Mouse (Mus musculus) limb, embryonic 14.5 days (tissue): ENCODE measurements at regions not wholly inside any gene's neighbourhood (a gene's known extent, or its start where the extent isn't known, plus 50 kb on each side); places are given as distances from the start of the nearest gene placed in this dataset.

Source experiments
- ATAC-seq: fragments of 200-750 bp; cut with Nextera tagmentation; 2 replicates; pipeline ENCODE4 v1.8.0; 2017; ENCODE audit warnings: low read depth, moderate number of reproducible peaks, moderate TSS enrichment; ENCODE audit not compliant: low FRiP score
- DNase-seq: peaks from one replicate; pipeline ENCODE4 v3.0.0-alpha.2; 2015; ENCODE audit warnings: low spot score
- H3K27ac ChIP-seq: fragments of 300-500 bp; sonication (generic); replicated peaks from 2 replicates; pipeline ENCODE4 v1.5.1; 2014; ENCODE audit warnings: low read depth, mild to moderate bottlenecking, low read length, moderate library complexity, mixed read lengths
- H3K27me3 ChIP-seq: fragments of 300-500 bp; sonication (generic); 2 replicates; pipeline ENCODE4 v1.6.1; 2014; ENCODE audit warnings: low read length, mixed read lengths; ENCODE audit not compliant: control insufficient read depth, insufficient read depth
- H3K36me3 ChIP-seq: fragments of 300-500 bp; sonication (generic); 2 replicates; pipeline ENCODE4 v1.6.1; 2014; ENCODE audit warnings: mild to moderate bottlenecking, low read length, moderate library complexity, mixed read lengths; ENCODE audit not compliant: control insufficient read depth, insufficient read depth
- H3K4me1 ChIP-seq: fragments of 300-500 bp; sonication (generic); 2 replicates; pipeline ENCODE4 v1.6.1; 2014; ENCODE audit warnings: antibody characterized with exemption, low read length, mixed read lengths; ENCODE audit not compliant: control insufficient read depth, insufficient read depth
- H3K4me2 ChIP-seq: fragments of 300-500 bp; sonication (generic); replicated peaks from 2 replicates; pipeline ENCODE4 v1.6.1; 2014; ENCODE audit warnings: low read depth, mild to moderate bottlenecking, low read length, moderate library complexity; ENCODE audit not compliant: severe bottlenecking
- H3K4me3 ChIP-seq: fragments of 300-500 bp; sonication (generic); replicated peaks from 2 replicates; pipeline ENCODE4 v1.5.1; 2014; ENCODE audit warnings: low read length
- H3K9ac ChIP-seq: fragments of 300-500 bp; sonication (generic); 2 replicates; pipeline ENCODE4 v1.6.1; 2014; ENCODE audit warnings: mild to moderate bottlenecking, low read depth, low read length, moderate library complexity; ENCODE audit not compliant: severe bottlenecking
- H3K9me3 ChIP-seq: fragments of 300-500 bp; sonication (generic); 2 replicates; pipeline ENCODE4 v1.6.1; 2016; ENCODE audit warnings: low read length; ENCODE audit not compliant: control insufficient read depth
- POLR2A ChIP-seq: fragments of 200-500 bp; IDR thresholded peaks from 2 replicates; pipeline ENCODE4 v1.8.0; 2012; ENCODE audit warnings: inconsistent platforms, mild to moderate bottlenecking, moderate library complexity, borderline replicate concordance; ENCODE audit not compliant: insufficient read depth, insufficient read length; ENCODE audit errors: extremely low read depth
- WGBS: fragments of 180-500 bp; shearing (Covaris S2); extraction: QIAGEN DNeasy Blood & Tissue Kit; methylation state at CpG from one replicate; pipeline ENCODE4 v1.1.7; 2014; 5-methylcytosine and 5-hydroxymethylcytosine counted together

DNA sequence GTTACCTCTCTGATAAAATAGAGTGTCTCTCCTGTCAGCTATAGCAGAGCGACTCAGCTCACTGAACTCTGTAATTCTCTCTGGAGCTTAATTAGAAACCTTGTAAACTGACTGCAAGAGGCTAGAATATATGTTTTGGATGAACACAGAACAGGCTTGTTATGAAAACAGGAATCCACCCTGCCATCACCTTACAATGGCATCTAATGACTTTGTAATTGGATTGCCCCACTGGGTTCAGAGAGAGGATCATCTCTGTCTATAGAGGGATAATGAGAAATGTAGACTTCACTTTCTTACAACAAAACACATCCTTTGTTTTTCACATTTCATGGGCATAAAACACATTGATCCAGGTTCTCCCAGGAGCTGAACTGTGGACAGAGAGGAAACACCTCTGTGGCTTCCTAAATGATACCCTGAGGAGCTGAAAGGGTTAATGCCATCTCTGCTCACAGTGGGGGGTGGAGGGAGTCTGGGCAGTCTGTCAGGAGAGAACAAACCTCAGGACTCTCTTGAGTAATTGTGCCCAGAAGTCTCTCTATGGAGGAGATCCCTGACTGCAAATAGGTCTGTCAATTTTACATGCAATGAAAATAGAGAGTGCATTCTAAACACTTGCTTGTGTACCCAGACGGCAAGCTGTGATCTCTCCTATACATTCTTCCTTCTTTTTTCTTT is 571.9 kb downstream of the Ttll7 start:
- no peak overlapping the region for H3K9ac ChIP-seq
- no peak overlapping the region for H3K27ac ChIP-seq
- H3K4me2 ChIP-seq = no peak overlapping the region
- H3K27me3 ChIP-seq = no peaks in the 10 kb centered on the region
- WGBS = 25% methylated on average over 2 of the region's 2 CpGs
- no peaks in the 10 kb centered on the region for H3K36me3 ChIP-seq
- DNase-seq (no peak), ATAC-seq (no peak)
- no peak overlapping the region for H3K4me3 ChIP-seq
- no peaks in the 10 kb centered on the region for H3K9me3 ChIP-seq
- no peak for TF ChIP-seq POLR2A
- peaks cover 9% of the 10 kb centered on the region; the same call in 1 of the 2 replicates for H3K4me1 ChIP-seq

DNA sequence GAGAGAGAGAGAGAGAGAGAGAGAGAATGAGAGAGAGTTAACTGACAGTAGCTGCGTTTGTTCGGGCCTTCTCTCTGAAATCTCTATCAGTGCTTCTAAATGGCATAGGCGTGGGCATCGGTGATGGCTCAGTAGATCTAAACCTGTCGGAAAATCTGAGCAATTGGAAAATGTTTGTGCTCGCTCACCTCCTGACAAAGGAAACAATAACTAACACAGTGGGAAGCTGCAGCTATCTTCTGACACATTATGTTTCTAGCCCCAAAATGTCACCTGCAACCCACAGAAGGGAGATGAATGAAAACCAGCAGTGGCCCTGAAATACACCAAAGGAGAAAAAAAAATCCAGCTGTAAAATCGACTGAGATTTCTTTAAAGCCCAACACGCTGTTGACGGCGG is 576.7 kb downstream of the Ttll7 start:
- no peak overlapping the region for H3K4me2 ChIP-seq
- 42% methylated on average over 10 of the region's 10 CpGs for WGBS
- no peak for TF ChIP-seq POLR2A
- H3K4me3 ChIP-seq = no peak overlapping the region
- no peak for ATAC-seq
- no peak for DNase-seq
- H3K36me3 ChIP-seq = no peaks in the 10 kb centered on the region
- no peak overlapping the region for H3K27ac ChIP-seq
- H3K4me1 ChIP-seq = peaks cover 4% of the 10 kb centered on the region; the same call in 1 of the 2 replicates
- no peaks in the 10 kb centered on the region for H3K9me3 ChIP-seq
- H3K9ac ChIP-seq = no peak overlapping the region
- H3K27me3 ChIP-seq = no peaks in the 10 kb centered on the region

DNA sequence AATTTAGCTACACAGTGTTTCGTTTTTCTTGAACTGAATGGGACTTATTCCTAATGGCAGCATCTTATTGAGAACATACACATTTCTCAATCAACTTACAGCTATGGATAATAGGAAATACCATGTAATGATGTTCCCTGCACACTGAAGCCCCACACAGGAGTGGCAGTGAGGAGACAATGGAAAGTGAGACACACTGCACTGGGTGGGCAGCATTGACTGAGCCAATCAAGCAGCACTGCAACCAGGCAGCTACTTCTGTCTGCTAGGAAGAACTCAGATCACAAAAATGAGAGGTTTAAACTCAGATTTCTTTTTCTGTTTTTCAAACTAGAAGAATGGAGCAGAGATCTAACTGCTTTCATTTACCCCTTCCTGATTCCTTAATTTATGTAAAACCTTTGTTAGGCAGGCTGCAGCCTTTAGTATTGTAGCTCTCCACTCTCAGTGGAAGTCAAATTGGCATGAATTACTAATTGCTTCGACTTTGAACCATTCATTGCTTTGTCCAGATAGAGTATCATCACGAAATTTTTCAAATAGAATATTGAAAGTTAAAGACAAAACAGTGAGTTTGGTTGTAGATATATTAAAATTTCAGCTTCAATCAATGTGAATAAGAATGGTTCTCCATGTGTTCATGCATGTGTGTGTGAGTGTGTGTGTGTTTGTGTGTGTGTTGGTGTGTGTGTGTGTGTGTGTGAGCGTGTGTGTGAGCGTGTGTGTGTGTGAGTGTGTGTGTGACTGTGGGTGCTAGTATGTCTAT is 590.9 kb downstream of the Ttll7 start:
- no peak overlapping the region for H3K9ac ChIP-seq
- no peak for TF ChIP-seq POLR2A
- no peak overlapping the region for H3K4me3 ChIP-seq
- peaks cover 7% of the 10 kb centered on the region; the same call in 1 of the 2 replicates for H3K4me1 ChIP-seq
- H3K36me3 ChIP-seq = no peaks in the 10 kb centered on the region
- H3K27ac ChIP-seq = no peak overlapping the region
- no peak for ATAC-seq
- no peaks in the 10 kb centered on the region for H3K9me3 ChIP-seq
- H3K27me3 ChIP-seq = no peaks in the 10 kb centered on the region
- 71% methylated on average over 5 of the region's 5 CpGs for WGBS
- no peak overlapping the region for H3K4me2 ChIP-seq
- DNase-seq = no peak

DNA sequence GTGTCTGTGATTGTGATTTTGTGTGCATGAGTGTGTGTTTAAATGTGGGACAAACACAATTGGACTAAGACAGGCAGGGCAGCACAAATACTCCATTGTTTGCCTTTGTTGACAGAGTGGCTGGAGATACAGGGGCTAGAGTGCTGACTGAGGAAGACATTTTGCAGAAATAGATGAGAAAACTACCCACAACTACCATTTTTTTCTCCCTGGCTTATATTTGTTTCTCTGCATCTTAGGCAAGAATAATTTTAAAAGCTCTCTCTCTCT is 591.5 kb downstream of the Ttll7 start:
- Histone ChIP-seq H3K9ac (no peak overlapping the region), H3K27me3 (no peaks in the 10 kb centered on the region), H3K9me3 (no peaks in the 10 kb centered on the region), H3K36me3 (no peaks in the 10 kb centered on the region), H3K4me1 (peaks cover 7% of the 10 kb centered on the region; the same call in 1 of the 2 replicates), H3K27ac (no peak overlapping the region), H3K4me3 (no peak overlapping the region), H3K4me2 (no peak overlapping the region)
- ATAC-seq (no peak), DNase-seq (no peak)
- no peak for TF ChIP-seq POLR2A

DNA sequence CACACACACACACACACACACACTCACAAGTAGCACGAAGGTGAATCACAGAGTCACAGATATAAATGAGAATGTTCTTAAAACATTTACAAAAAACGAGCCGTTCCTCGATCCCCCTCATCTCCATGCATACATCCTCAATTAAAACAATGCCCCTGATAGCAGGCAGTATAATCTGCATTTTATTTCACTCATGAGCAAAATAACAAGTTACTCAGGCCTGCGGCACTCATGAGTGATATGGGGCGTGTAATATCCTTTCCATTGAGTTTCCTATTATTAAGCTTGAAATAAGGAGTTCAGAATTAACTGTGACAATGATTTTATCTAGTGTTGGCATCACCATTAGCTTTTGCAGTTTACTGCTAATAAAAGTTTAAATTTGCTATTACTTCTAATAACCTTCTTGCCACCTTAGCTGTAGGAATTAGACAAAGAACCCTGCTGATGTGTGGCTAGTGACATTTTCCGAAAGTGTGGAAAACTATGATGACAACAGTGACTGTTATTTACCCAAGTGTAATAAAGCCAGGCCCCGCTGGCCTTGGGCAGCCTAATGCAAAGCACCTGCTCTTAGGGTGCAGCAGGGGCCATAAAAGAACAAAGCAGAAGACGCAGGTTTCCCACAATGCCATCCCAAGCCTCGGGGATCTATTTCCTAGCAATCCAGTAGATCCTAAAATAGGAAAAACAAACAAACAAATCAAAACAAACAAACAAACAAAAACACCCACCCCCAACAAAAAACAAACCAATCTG is 592.0 kb downstream of the Ttll7 start:
- Histone ChIP-seq H3K4me2 (no peak overlapping the region), H3K4me1 (peaks cover 7% of the 10 kb centered on the region; the same call in 1 of the 2 replicates), H3K9me3 (no peaks in the 10 kb centered on the region), H3K4me3 (no peak overlapping the region), H3K27ac (no peak overlapping the region), H3K36me3 (no peaks in the 10 kb centered on the region), H3K9ac (no peak overlapping the region), H3K27me3 (no peaks in the 10 kb centered on the region)
- DNase-seq = no peak
- WGBS = 40% methylated on average over 10 of the region's 10 CpGs
- no peak for ATAC-seq
- TF ChIP-seq POLR2A = no peak
